Comparison of ENCODE assay signal across 12 mouse cellular contexts in the genomic region with DNA sequence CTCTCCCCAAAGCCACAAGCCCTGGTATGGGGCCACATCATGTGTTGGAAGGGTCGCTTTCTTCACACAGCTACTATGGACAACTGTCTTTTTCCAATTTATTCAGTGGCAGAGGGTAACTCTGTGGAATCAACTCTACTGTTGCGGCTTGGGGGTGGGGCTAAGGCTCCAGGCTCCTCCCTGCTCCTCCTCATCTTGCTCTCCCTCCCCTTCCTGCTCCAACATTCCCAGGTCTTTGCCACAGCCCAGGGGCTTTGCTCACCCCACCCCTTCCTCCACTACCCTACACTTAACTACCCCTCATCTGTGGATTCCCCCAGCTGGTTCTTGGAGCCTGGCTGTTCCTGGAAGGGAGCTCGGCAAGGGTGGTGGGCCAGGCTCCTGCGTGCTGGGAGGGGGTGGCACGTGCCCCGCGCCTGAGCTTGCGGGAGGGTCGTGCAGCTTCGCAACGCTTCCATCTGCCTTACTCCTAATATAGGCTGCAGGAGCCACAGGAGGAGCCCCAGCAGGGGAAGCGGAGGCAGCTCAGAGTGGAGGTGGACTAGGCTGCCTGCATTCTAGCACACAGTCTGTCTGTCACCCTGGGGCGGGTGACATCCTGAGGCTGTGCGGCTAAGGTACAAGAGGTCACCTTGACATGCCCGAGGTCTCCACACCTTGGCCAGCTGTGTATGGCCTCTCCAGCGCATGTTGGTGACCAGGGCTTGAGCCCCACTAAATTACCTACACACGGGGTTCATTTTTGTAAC.
DNase-seq lines count a peak whose midpoint lies in the region; ATAC-seq lines count a peak whose summit lies in the region.
"Had no signal": no experiment of that assay in that cellular context is flagged by ENCODE, and none has a peak within 500 bp of the region (broad histone marks: within the 10 kb centered on the region; RNA-seq: fewer than 3 reads in every experiment).

No protein-coding gene starts in this region.

- no peak overlapping the region for H3K27ac ChIP-seq in hindbrain, embryonic 11.5 days (ENCODE audit: low read depth, low read length)
- no peak overlapping the region for H3K27ac ChIP-seq in hindbrain, embryonic 12.5 days
- no peak overlapping the region for H3K27ac ChIP-seq in limb, embryonic 11.5 days (replicated peaks; ENCODE audit: low read depth, low read length)
- H3K27ac ChIP-seq: hindbrain, embryonic 13.5 days had no signal

- no peaks in the 10 kb centered on the region for H3K27me3 ChIP-seq in hindbrain, embryonic 11.5 days (ENCODE audit: control insufficient read depth, insufficient read depth, low read length)
- peaks cover 10% of the 10 kb centered on the region for H3K27me3 ChIP-seq in hindbrain, embryonic 12.5 days
- H3K27me3 ChIP-seq in limb, embryonic 11.5 days (ENCODE audit: control insufficient read depth, insufficient read depth, low read length) = no peaks in the 10 kb centered on the region

- H3K9me3 ChIP-seq in hindbrain, embryonic 11.5 days (ENCODE audit: control insufficient read depth, low read length) = no peaks in the 10 kb centered on the region
- no peaks in the 10 kb centered on the region for H3K9me3 ChIP-seq in hindbrain, embryonic 12.5 days (replicated peaks)
- H3K9me3 ChIP-seq in limb, embryonic 11.5 days (ENCODE audit: control insufficient read depth, low read length) = no peaks in the 10 kb centered on the region
- H3K9me3 ChIP-seq: hindbrain, embryonic 13.5 days had no signal

- H3K9ac ChIP-seq in hindbrain, embryonic 11.5 days (ENCODE audit: low read depth, low read length) = no peak overlapping the region
- H3K9ac ChIP-seq in hindbrain, embryonic 12.5 days = no peak overlapping the region
- no peak overlapping the region for H3K9ac ChIP-seq in limb, embryonic 11.5 days (ENCODE audit: low read length)
- H3K9ac ChIP-seq: hindbrain, embryonic 13.5 days had no signal

- DNase-seq in hindbrain, embryonic 11.5 days (ENCODE audit: low spot score) = no peak
- peak; percentile 36 for DNase-seq in right cerebral cortex, adult 18-20 months
- DNase-seq in right cerebral cortex, postnatal 4 days = no peak
- DNase-seq in limb, embryonic 11.5 days (ENCODE audit: low spot score) = peak; percentile 41
- DNase-seq in adipocyte (ENCODE audit: low spot score) = no peak
- DNase-seq: adrenal gland, adult 8-10 months; cerebellum, postnatal 25 days; spleen, adult 18-20 months; thymus, postnatal 25 days had no signal

- 0 out of 2 replicates have a peak overlapping the region, but pooled peaks have one; percentile 1 for H3K4me2 ChIP-seq in hindbrain, embryonic 11.5 days (replicated peaks; ENCODE audit: low read depth, low read length)
- no peak overlapping the region for H3K4me2 ChIP-seq in hindbrain, embryonic 12.5 days (replicated peaks)
- peak overlapping the region; percentile 2; the same call in 1 of the 2 replicates for H3K4me2 ChIP-seq in limb, embryonic 11.5 days (ENCODE audit: low read depth, severe bottlenecking)
- H3K4me2 ChIP-seq: hindbrain, embryonic 13.5 days had no signal

- peaks cover 2% of the 10 kb centered on the region; the same call in 1 of the 2 replicates for H3K4me1 ChIP-seq in hindbrain, embryonic 11.5 days (replicated peaks; ENCODE audit: control insufficient read depth, insufficient read depth, low read length)
- peaks cover 31% of the 10 kb centered on the region for H3K4me1 ChIP-seq in hindbrain, embryonic 12.5 days
- H3K4me1 ChIP-seq in limb, embryonic 11.5 days (ENCODE audit: control insufficient read depth, insufficient read depth, low read length) = peaks cover 4% of the 10 kb centered on the region; the same call in 1 of the 2 replicates

- H3K4me3 ChIP-seq in hindbrain, embryonic 11.5 days (ENCODE audit: low read depth, low read length) = no peak overlapping the region
- H3K4me3 ChIP-seq in hindbrain, embryonic 12.5 days = no peak overlapping the region
- no peak overlapping the region for H3K4me3 ChIP-seq in limb, embryonic 11.5 days (ENCODE audit: low read depth, low read length)
- H3K4me3 ChIP-seq: hindbrain, embryonic 13.5 days had no signal

- no peaks in the 10 kb centered on the region for H3K36me3 ChIP-seq in hindbrain, embryonic 11.5 days (ENCODE audit: control insufficient read depth, insufficient read depth, low read length)
- H3K36me3 ChIP-seq in hindbrain, embryonic 12.5 days = no peaks in the 10 kb centered on the region
- no peaks in the 10 kb centered on the region for H3K36me3 ChIP-seq in limb, embryonic 11.5 days (ENCODE audit: control insufficient read depth, insufficient read depth, low read length)
- H3K36me3 ChIP-seq: hindbrain, embryonic 13.5 days had no signal

- ATAC-seq in hindbrain, embryonic 11.5 days (ENCODE audit: low FRiP score) = no peak
- ATAC-seq in hindbrain, embryonic 12.5 days (ENCODE audit: low FRiP score) = no peak
- ATAC-seq in limb, embryonic 11.5 days (ENCODE audit: insufficient number of reproducible peaks, low FRiP score, low TSS enrichment, low read depth) = peak; percentile 51; the same call in 1 of the 2 replicates
- no peak for ATAC-seq in inflammation-experienced regulatory T-cells, adult 6 months

- 46% methylated on average over 17 of the region's 17 CpGs for WGBS in hindbrain, embryonic 11.5 days
- 46% methylated on average over 17 of the region's 17 CpGs for WGBS in hindbrain, embryonic 12.5 days
- 33% methylated on average over 17 of the region's 17 CpGs for WGBS in limb, embryonic 11.5 days

Comparison
In these comparisons a context has a peak if more than half of its experiments do, and no peak if none do; other contexts are left out.
1. DNase-seq: peak in right cerebral cortex, adult 18-20 months (single experiment) and limb, embryonic 11.5 days (single experiment); none in hindbrain, embryonic 11.5 days (single experiment), right cerebral cortex, postnatal 4 days (single experiment) and adipocyte (single experiment).